Comparison of ENCODE assay signal across 8 mouse cellular contexts in genomic region chr4:126992356-126992755, GRCm38 (mm10). TPM values are rescaled to one million over a fixed set of nuclear protein-coding genes. Genes with fewer than 3 reads are reported as not detected.
A peak's percentile ranks its signal among the peaks of the same experiment; 100 is the strongest.
DNase-seq lines count a peak whose midpoint lies in the region; ATAC-seq and TF ChIP-seq lines count a peak whose summit lies in the region.

No protein-coding gene starts in this region.

- no peaks in the 10 kb centered on the region for H3K36me3 ChIP-seq in heart, postnatal 0 days (replicated peaks; ENCODE audit: control insufficient read depth, insufficient read depth, low read length)
- H3K36me3 ChIP-seq in MEL (ENCODE audit: control insufficient read depth in 1 of 2, insufficient read depth in 2 of 2, low read length in 2 of 2): no peaks in the 10 kb centered on the region
- no peaks in the 10 kb centered on the region for H3K36me3 ChIP-seq in liver, postnatal 0 days (replicated peaks; ENCODE audit: insufficient read depth, low read length)

- no peaks in the 10 kb centered on the region for H3K79me2 ChIP-seq in MEL (ENCODE audit: control insufficient read depth, insufficient read depth, low read length, poor library complexity)

- H3K4me2 ChIP-seq in heart, postnatal 0 days (ENCODE audit: low read depth, low read length): no peak overlapping the region
- no peak overlapping the region for H3K4me2 ChIP-seq in liver, postnatal 0 days (ENCODE audit: low read depth, low read length)

- intact Hi-C loops in left cerebral cortex, postnatal 10 days (cut with DNase I): no loop called here

- 59% methylated on average over 5 of the region's 5 CpGs for WGBS in heart, postnatal 0 days
- 50% methylated on average over 5 of the region's 5 CpGs for WGBS in liver, postnatal 0 days (ENCODE audit: insufficient replicate concordance)

- no peak for TF ChIP-seq EP300 in heart, postnatal 0 days (IDR thresholded peaks at IDR 0.05; ENCODE audit: low read depth)
- no peak for TF ChIP-seq EP300 in MEL (IDR thresholded peaks at IDR 0.05; ENCODE audit: low read depth in 1 of 2, low read length in 2 of 2)
- TF ChIP-seq EP300 in liver, postnatal 0 days (IDR thresholded peaks at IDR 0.05; ENCODE audit: low read depth): no peak

- H3K4me3 ChIP-seq in heart, postnatal 0 days (ENCODE audit: low read depth, low read length): no peak overlapping the region
- no peak overlapping the region for H3K4me3 ChIP-seq in MEL (ENCODE audit: control insufficient read depth in 1 of 2, insufficient read depth in 1 of 2, low read depth in 2 of 2, low read length in 2 of 2)
- no peak overlapping the region for H3K4me3 ChIP-seq in liver, postnatal 0 days (ENCODE audit: low read depth, low read length)

- H3K27ac ChIP-seq in heart, postnatal 0 days (ENCODE audit: low read depth): no peak overlapping the region
- H3K27ac ChIP-seq in MEL (ENCODE audit: control insufficient read depth, low read depth, low read length): no peak overlapping the region
- no peak overlapping the region for H3K27ac ChIP-seq in liver, postnatal 0 days (ENCODE audit: low read depth)

- 0 out of 2 replicates have a peak, but pooled peaks have one; percentile 10 for TF ChIP-seq CTCF in heart, postnatal 0 days (IDR thresholded peaks at IDR 0.05; ENCODE audit: low read depth)
- peak; percentile 57 to 83 (median 75) for TF ChIP-seq CTCF in MEL (IDR thresholded peaks at IDR 0.05 in 2 of 3, conservative IDR thresholded peaks at IDR 0.05 in 1 of 3; ENCODE audit: control insufficient read depth in 1 of 3, insufficient read depth in 1 of 3, low read depth in 2 of 3, low read length in 3 of 3, poor library complexity in 1 of 3, severe bottlenecking in 1 of 3)
- peak; percentile 76 for TF ChIP-seq CTCF in liver, postnatal 0 days (IDR thresholded peaks at IDR 0.05; ENCODE audit: low read depth)

- no peak for DNase-seq in heart, postnatal 0 days (ENCODE audit: low spot score)
- DNase-seq in heart, adult 11 months: no peak
- DNase-seq in 3T3-L1 (ENCODE audit: low read depth, low spot score): peak; percentile 44
- DNase-seq in MEL (ENCODE audit: low read depth, low spot score): peak; percentile 84
- peak; percentile 57 for DNase-seq in liver, postnatal 0 days
- no peak for DNase-seq in frontal cortex, adult 2 months (ENCODE audit: extremely low spot score in 1 of 2, low spot score in 1 of 2)
- DNase-seq in left cerebral cortex, postnatal 10 days (ENCODE audit: extremely low spot score in 1 of 2, low spot score in 2 of 2): no peak
- no peak for DNase-seq in right cerebral cortex, postnatal 14 days

- peak; percentile 52 for TF ChIP-seq RAD21 in MEL (IDR thresholded peaks at IDR 0.05; ENCODE audit: low read depth, low read length)

- no peaks in the 10 kb centered on the region for H3K9me3 ChIP-seq in heart, postnatal 0 days (replicated peaks; ENCODE audit: control insufficient read depth, low read length)
- no peaks in the 10 kb centered on the region for H3K9me3 ChIP-seq in MEL (replicated peaks; ENCODE audit: insufficient read depth, low read length)
- no peaks in the 10 kb centered on the region for H3K9me3 ChIP-seq in liver, postnatal 0 days (ENCODE audit: low read length)

- H3K9ac ChIP-seq in heart, postnatal 0 days (replicated peaks; ENCODE audit: low read depth, low read length): no peak overlapping the region
- no peak overlapping the region for H3K9ac ChIP-seq in MEL (ENCODE audit: control insufficient read depth, low read depth, low read length, poor library complexity, severe bottlenecking)
- H3K9ac ChIP-seq in liver, postnatal 0 days (replicated peaks): no peak overlapping the region

- TF ChIP-seq POLR2A in MEL (IDR thresholded peaks at IDR 0.05; ENCODE audit: control insufficient read depth in 1 of 2, insufficient read depth in 1 of 2, low read depth in 1 of 2, low read length in 2 of 2, poor library complexity in 1 of 2): no peak

- no peak for ATAC-seq in heart, postnatal 0 days (ENCODE audit: insufficient read depth, low read depth)
- 0 out of 2 replicates have a peak, but pooled peaks have one; percentile 19 for ATAC-seq in liver, postnatal 0 days

- no peaks in the 10 kb centered on the region for H3K27me3 ChIP-seq in heart, postnatal 0 days (ENCODE audit: control insufficient read depth, insufficient read depth, low read length)
- no peaks in the 10 kb centered on the region; a peak in 1 of 4 replicates for H3K27me3 ChIP-seq in MEL (ENCODE audit: control insufficient read depth in 1 of 2, insufficient read depth in 2 of 2, low read length in 2 of 2)
- no peaks in the 10 kb centered on the region for H3K27me3 ChIP-seq in liver, postnatal 0 days (ENCODE audit: insufficient read depth, low read length)

- no peaks in the 10 kb centered on the region for H3K4me1 ChIP-seq in heart, postnatal 0 days (ENCODE audit: control insufficient read depth, insufficient read depth)
- H3K4me1 ChIP-seq in MEL (ENCODE audit: control insufficient read depth in 1 of 2, insufficient read depth in 2 of 2, low read length in 2 of 2): 0 out of 4 replicates have a peak, but pooled peaks cover 0 to 6% of the 10 kb centered on the region in 2 experiments
- H3K4me1 ChIP-seq in liver, postnatal 0 days (ENCODE audit: insufficient read depth): no peaks in the 10 kb centered on the region

TF ChIP-seq in MEL, 35 proteins besides CTCF, POLR2A, EP300 and RAD21:
- TF ChIP-seq UBTF (IDR thresholded peaks at IDR 0.05; ENCODE audit: borderline replicate concordance, insufficient read depth, low read depth, low read length): no peak
- no peak for TF ChIP-seq NELFE (IDR thresholded peaks at IDR 0.05; ENCODE audit: low read depth, low read length)
- TF ChIP-seq ZMIZ1 (IDR thresholded peaks at IDR 0.05; ENCODE audit: low read depth, low read length): no peak
- TF ChIP-seq ZNF384 (IDR thresholded peaks at IDR 0.05; ENCODE audit: low read depth, low read length): peak; percentile 65
- TF ChIP-seq KAT2A (conservative IDR thresholded peaks at IDR 0.05; ENCODE audit: low read depth, low read length): no peak
- no peak for TF ChIP-seq GABPA (IDR thresholded peaks at IDR 0.05; ENCODE audit: low read depth, low read length)
- no peak for TF ChIP-seq RCOR1 (IDR thresholded peaks at IDR 0.05; ENCODE audit: low read depth, low read length)
- TF ChIP-seq POLR2AphosphoS2 (IDR thresholded peaks at IDR 0.05; ENCODE audit: low read length): no peak
- no peak for TF ChIP-seq TBP (IDR thresholded peaks at IDR 0.05; ENCODE audit: low read depth, low read length)
- no peak for TF ChIP-seq ZKSCAN1 (IDR thresholded peaks at IDR 0.05; ENCODE audit: low read depth, low read length)
- TF ChIP-seq HCFC1 (IDR thresholded peaks at IDR 0.05; ENCODE audit: low read depth, low read length): no peak
- no peak for TF ChIP-seq MAFK (IDR thresholded peaks at IDR 0.05; ENCODE audit: borderline replicate concordance, low read depth, low read length)
- no peak for TF ChIP-seq JUND (IDR thresholded peaks at IDR 0.05; ENCODE audit: low read depth, low read length)
- no peak for TF ChIP-seq ETS1 (IDR thresholded peaks at IDR 0.05; ENCODE audit: low read depth, low read length)
- TF ChIP-seq SMC3 (IDR thresholded peaks at IDR 0.05; ENCODE audit: low read depth, low read length): peak; percentile 58
- TF ChIP-seq CHD2 (IDR thresholded peaks at IDR 0.05; ENCODE audit: low read length): no peak
- TF ChIP-seq SIN3A (IDR thresholded peaks at IDR 0.05; ENCODE audit: low read length): no peak
- no peak for TF ChIP-seq CHD1 (IDR thresholded peaks at IDR 0.05; ENCODE audit: low read depth, low read length)
- TF ChIP-seq BHLHE40 (IDR thresholded peaks at IDR 0.05; ENCODE audit: borderline replicate concordance, low read depth, low read length): 0 out of 2 replicates have a peak, but pooled peaks have one; percentile 17
- no peak for TF ChIP-seq USF1 (IDR thresholded peaks at IDR 0.05; ENCODE audit: low read depth, low read length)
- TF ChIP-seq USF2 (IDR thresholded peaks at IDR 0.05; ENCODE audit: borderline replicate concordance in 1 of 2, insufficient read depth in 1 of 2, low read depth in 1 of 2, low read length in 2 of 2): no peak
- TF ChIP-seq ZC3H11A (IDR thresholded peaks at IDR 0.05; ENCODE audit: low read depth, low read length): peak; percentile 45; the same call in 1 of the 2 replicates
- no peak for TF ChIP-seq MXI1 (IDR thresholded peaks at IDR 0.05; ENCODE audit: low read depth, low read length)
TF ChIP-seq in MEL: peak in this region for 4.

RNA-seq across cellular contexts. Expression of gene Zmym4, which starts 24.4 kb away (rescaled TPM):
- total RNA-seq in heart, postnatal 0 days (2014; rRNA removed; ENCODE audit: low replicate concordance): 8.4 and 40.9 TPM in 2 replicates
- polyA plus RNA-seq in heart, postnatal 0 days (2015; fragmentation: Nextera tagmentation; extraction: Ambion mirVana): 7.9 and 9.4 TPM in 2 replicates
- total RNA-seq in MEL (2012; rRNA removed): 14.9 and 16.8 TPM in 2 replicates
- 10 to 100 TPM; 23.6 to 71.1 TPM for polyA plus RNA-seq in MEL (2012; ENCODE audit: insufficient read depth in 1 of 2, insufficient read length in 2 of 2, low read depth in 1 of 2, low replicate concordance in 2 of 2, missing spikeins in 1 of 2)
- polyA plus RNA-seq in liver, postnatal 0 days (2015; fragmentation: Nextera tagmentation; extraction: Ambion mirVana): 2.9 and 4.4 TPM in 2 replicates
- 25.3 and 26.1 TPM in 2 replicates for polyA plus RNA-seq in frontal cortex, adult 2 months (2012; rRNA removed)
- total RNA-seq in left cerebral cortex, postnatal 10 days (2021): 10 to 100 TPM; 48.7 to 52.7 TPM

RNA-seq across cellular contexts. Expression of gene Sfpq, which starts 28.8 kb away (rescaled TPM):
- total RNA-seq in heart, postnatal 0 days (2014; rRNA removed; ENCODE audit: low replicate concordance): 106 and 126 TPM in 2 replicates
- polyA plus RNA-seq in heart, postnatal 0 days (2015; fragmentation: Nextera tagmentation; extraction: Ambion mirVana): 37.1 and 39.8 TPM in 2 replicates
- 255 and 259 TPM in 2 replicates for total RNA-seq in MEL (2012; rRNA removed)
- polyA plus RNA-seq in MEL (2012; ENCODE audit: insufficient read depth in 1 of 2, insufficient read length in 2 of 2, low read depth in 1 of 2, low replicate concordance in 2 of 2, missing spikeins in 1 of 2): 100 to 1,000 TPM; 100 to 366 TPM
- 26.2 and 32.2 TPM in 2 replicates for polyA plus RNA-seq in liver, postnatal 0 days (2015; fragmentation: Nextera tagmentation; extraction: Ambion mirVana)
- polyA plus RNA-seq in frontal cortex, adult 2 months (2012; rRNA removed): 163 and 168 TPM in 2 replicates
- 100 to 1,000 TPM; 283 to 303 TPM for total RNA-seq in left cerebral cortex, postnatal 10 days (2021)

Comparison
In these comparisons a context has a peak if more than half of its experiments do, and no peak if none do; other contexts are left out.
1. DNase-seq: peak in 3T3-L1 (single experiment), MEL (single experiment) and liver, postnatal 0 days (single experiment); none in heart, postnatal 0 days (single experiment), heart, adult 11 months (single experiment), frontal cortex, adult 2 months (0 of 2), left cerebral cortex, postnatal 10 days (0 of 2) and right cerebral cortex, postnatal 14 days (single experiment).
2. CTCF ChIP-seq: peak in every context shown above with its lines; median percentile 76 in liver, postnatal 0 days; 75 in MEL; 10 in heart, postnatal 0 days.